Mouse (Mus musculus) stomach, postnatal 0 days (tissue): ENCODE measurements around the gene Hinfp.

Experiments
- CTCF ChIP-seq: IDR thresholded peaks from 2 replicates; pipeline ENCODE4 v1.5.1; 2016; ENCODE audit warnings: antibody characterized with exemption, low read depth, mild to moderate bottlenecking, moderate library complexity
- EP300 ChIP-seq: optimal IDR thresholded peaks from 2 replicates; pipeline ENCODE3; 2016; ENCODE audit warnings: antibody characterized with exemption

GRCm38 (mm10) chr9:44327926-44328325 lies 22.5 kb upstream of the Hinfp start:
- TF ChIP-seq CTCF (no peak), EP300 (no peak)
